Mouse (Mus musculus): ENCODE results near the gene Cited2. TPM values are rescaled to one million over a fixed set of nuclear protein-coding genes. Genes with fewer than 3 reads are reported as not detected.

Gene Cited2
- polyA plus RNA-seq, 1 experiment from 2014 or later: 23.9 TPM

- no peak overlapping the region for H3K4me2 ChIP-seq (ENCODE audit: low read depth, low read length)
- no peak for ATAC-seq (replicated peaks; ENCODE audit: extremely low read depth, insufficient read depth, low FRiP score)
- H3K27ac ChIP-seq (ENCODE audit: low read length): no peak overlapping the region
- no peaks in the 10 kb centered on the region for H3K4me1 ChIP-seq (ENCODE audit: control insufficient read depth, insufficient read depth, low read length)
- no peak overlapping the region for H3K4me3 ChIP-seq (ENCODE audit: low read length)
- H3K27me3 ChIP-seq (ENCODE audit: control insufficient read depth, insufficient read depth, low read length): no peaks in the 10 kb centered on the region
- H3K36me3 ChIP-seq (ENCODE audit: control insufficient read depth, insufficient read depth): no peaks in the 10 kb centered on the region
- no peaks in the 10 kb centered on the region for H3K9me3 ChIP-seq (replicated peaks; ENCODE audit: control insufficient read depth, low read length)
- 94% methylated on average over 8 of the region's 8 CpGs for WGBS
- no peak overlapping the region for H3K9ac ChIP-seq (ENCODE audit: low read length)
Measured at GRCm38 (mm10) chr10:17762946-17763345, 39.9 kb downstream of the Cited2 start.

GRCm38 (mm10) chr10:17769856-17770255, 46.8 kb downstream of the Cited2 start:
- 78% methylated on average over 5 of the region's 5 CpGs for WGBS

GRCm38 (mm10) chr10:17772364-17772763, 49.3 kb downstream of the Cited2 start:
- Histone ChIP-seq H3K4me3 (ENCODE audit: low read length) (no peak overlapping the region), H3K27me3 (ENCODE audit: control insufficient read depth, insufficient read depth, low read length) (no peaks in the 10 kb centered on the region), H3K9me3 (replicated peaks; ENCODE audit: control insufficient read depth, low read length) (no peaks in the 10 kb centered on the region), H3K36me3 (ENCODE audit: control insufficient read depth, insufficient read depth) (no peaks in the 10 kb centered on the region), H3K9ac (ENCODE audit: low read length) (no peak overlapping the region), H3K4me1 (ENCODE audit: control insufficient read depth, insufficient read depth, low read length) (peaks cover 10% of the 10 kb centered on the region; the same call in 1 of the 2 replicates), H3K4me2 (ENCODE audit: low read depth, low read length) (no peak overlapping the region), H3K27ac (ENCODE audit: low read length) (no peak overlapping the region)
- WGBS: 66% methylated on average over 10 of the region's 10 CpGs
- peak; percentile 65; the same call in 1 of the 2 replicates for ATAC-seq (replicated peaks; ENCODE audit: extremely low read depth, insufficient read depth, low FRiP score)

More at GRCm38 (mm10) chr10:17769856-17770255, 46.8 kb downstream of the Cited2 start:
- H3K9me3 ChIP-seq (replicated peaks; ENCODE audit: control insufficient read depth, low read length): no peaks in the 10 kb centered on the region
- no peak overlapping the region for H3K9ac ChIP-seq (ENCODE audit: low read length)
- H3K27me3 ChIP-seq (ENCODE audit: control insufficient read depth, insufficient read depth, low read length): no peaks in the 10 kb centered on the region
- ATAC-seq (replicated peaks; ENCODE audit: extremely low read depth, insufficient read depth, low FRiP score): no peak
- H3K27ac ChIP-seq (ENCODE audit: low read length): no peak overlapping the region
- no peak overlapping the region for H3K4me2 ChIP-seq (ENCODE audit: low read depth, low read length)
- H3K36me3 ChIP-seq (ENCODE audit: control insufficient read depth, insufficient read depth): no peaks in the 10 kb centered on the region
- H3K4me3 ChIP-seq (ENCODE audit: low read length): no peak overlapping the region
- 0 out of 2 replicates have a peak, but pooled peaks cover 4% of the 10 kb centered on the region for H3K4me1 ChIP-seq (ENCODE audit: control insufficient read depth, insufficient read depth, low read length)

- no peaks in the 10 kb centered on the region for H3K9me3 ChIP-seq (replicated peaks; ENCODE audit: control insufficient read depth, low read length)
- no peak overlapping the region for H3K27ac ChIP-seq (ENCODE audit: low read length)
- 74% methylated on average over 3 of the region's 3 CpGs for WGBS
- H3K36me3 ChIP-seq (ENCODE audit: control insufficient read depth, insufficient read depth): no peaks in the 10 kb centered on the region
- H3K9ac ChIP-seq (ENCODE audit: low read length): no peak overlapping the region
- H3K4me2 ChIP-seq (ENCODE audit: low read depth, low read length): no peak overlapping the region
- no peak overlapping the region for H3K4me3 ChIP-seq (ENCODE audit: low read length)
- ATAC-seq (replicated peaks; ENCODE audit: extremely low read depth, insufficient read depth, low FRiP score): no peak
- peaks cover 8% of the 10 kb centered on the region; the same call in 1 of the 2 replicates for H3K4me1 ChIP-seq (ENCODE audit: control insufficient read depth, insufficient read depth, low read length)
- no peaks in the 10 kb centered on the region for H3K27me3 ChIP-seq (ENCODE audit: control insufficient read depth, insufficient read depth, low read length)
Measured at GRCm38 (mm10) chr10:17774366-17774765, 51.3 kb downstream of the Cited2 start.

- Histone ChIP-seq H3K9me3 (replicated peaks; ENCODE audit: control insufficient read depth, low read length) (no peaks in the 10 kb centered on the region), H3K27ac (ENCODE audit: low read length) (no peak overlapping the region), H3K4me2 (ENCODE audit: low read depth, low read length) (no peak overlapping the region), H3K4me3 (ENCODE audit: low read length) (no peak overlapping the region), H3K4me1 (ENCODE audit: control insufficient read depth, insufficient read depth, low read length) (peaks cover 6% of the 10 kb centered on the region; the same call in 1 of the 2 replicates), H3K36me3 (ENCODE audit: control insufficient read depth, insufficient read depth) (no peaks in the 10 kb centered on the region), H3K27me3 (ENCODE audit: control insufficient read depth, insufficient read depth, low read length) (no peaks in the 10 kb centered on the region), H3K9ac (ENCODE audit: low read length) (no peak overlapping the region)
- ATAC-seq (replicated peaks; ENCODE audit: extremely low read depth, insufficient read depth, low FRiP score): no peak
- 62% methylated on average over 4 of the region's 4 CpGs for WGBS
Measured at GRCm38 (mm10) chr10:17775079-17775478, 52.1 kb downstream of the Cited2 start.

Other genes with a start within 250 kb of the Cited2 start
- gene Txlnb, start 73.0 kb downstream of the Cited2 start, polyA plus RNA-seq (2015; fragmentation: Nextera tagmentation; extraction: Ambion mirVana): 40.6 and 43.8 TPM in 2 replicates
- gene Heca, start 224.8 kb downstream of the Cited2 start, polyA plus RNA-seq (2015; fragmentation: Nextera tagmentation; extraction: Ambion mirVana): 4.9 and 5.4 TPM in 2 replicates

All from heart, embryonic 16.5 days (tissue).